Mouse (Mus musculus): ENCODE measurements around the gene Alpi. TPM values are rescaled to one million over a fixed set of nuclear protein-coding genes. Genes with fewer than 3 reads are reported as not detected.
A peak's percentile ranks its signal among the peaks of the same experiment; 100 is the strongest.

Gene Alpi
- total and polyA plus RNA-seq, 2 experiments = 0.05 TPM; not detected in 1

DNA sequence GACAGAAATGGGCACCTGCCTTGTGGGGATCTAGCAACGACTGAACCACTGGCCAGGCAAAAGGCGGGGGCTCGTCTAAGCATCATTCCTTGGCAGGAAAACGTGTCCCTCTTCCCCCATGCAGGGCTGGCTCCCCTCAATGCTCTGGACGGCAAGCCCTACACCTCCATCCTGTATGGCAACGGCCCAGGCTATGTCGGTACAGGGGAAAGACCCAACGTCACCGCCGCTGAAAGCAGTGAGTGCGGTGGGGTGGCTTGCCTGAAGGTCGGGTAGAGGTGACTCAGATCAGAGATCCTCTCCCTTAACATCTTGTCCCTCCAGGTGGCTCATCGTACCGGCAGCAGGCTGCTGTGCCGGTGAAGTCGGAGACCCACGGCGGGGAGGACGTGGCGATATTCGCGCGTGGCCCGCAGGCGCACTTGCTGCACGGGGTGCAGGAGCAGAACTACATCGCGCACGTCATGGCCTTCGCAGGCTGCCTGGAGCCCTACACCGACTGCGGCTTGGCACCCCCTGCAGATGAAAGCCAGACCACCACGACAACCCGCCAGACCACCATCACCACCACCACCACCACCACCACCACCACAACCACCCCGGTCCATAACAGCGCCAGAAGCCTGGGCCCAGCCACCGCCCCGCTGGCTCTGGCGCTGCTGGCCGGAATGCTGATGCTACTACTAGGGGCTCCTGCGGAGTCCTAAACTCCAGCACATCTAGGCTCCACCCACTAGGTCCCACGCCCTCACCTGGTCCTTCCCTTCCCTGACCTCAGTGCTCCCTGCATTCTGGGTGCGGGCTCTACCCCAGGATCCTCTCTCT lies 26.0 kb upstream of the Alpi start:
- Histone ChIP-seq H3K27ac (replicated peaks; ENCODE audit: insufficient read depth, low read depth, low read length) (no peak overlapping the region), H3K79me2 (ENCODE audit: control insufficient read depth, insufficient read depth, low read length) (no peaks in the 10 kb centered on the region), H3K4me1 (ENCODE audit: control insufficient read depth, insufficient read depth, low read length) (no peaks in the 10 kb centered on the region), H3K27me3 (ENCODE audit: control insufficient read depth, insufficient read depth, low read length) (peaks cover 8% of the 10 kb centered on the region; the same call in 1 of the 2 replicates), H3K36me3 (ENCODE audit: control insufficient read depth, insufficient read depth, low read length) (no peaks in the 10 kb centered on the region), H3K4me3 (ENCODE audit: insufficient read depth, low read depth, low read length) (no peak overlapping the region), H3K9ac (ENCODE audit: low read depth, low read length) (no peak overlapping the region)
- WGBS = 14% methylated on average over 43 of the region's 43 CpGs
- TF ChIP-seq POLR2A (IDR thresholded peaks at IDR 0.05; ENCODE audit: extremely low read depth, insufficient read depth, low read length) (no peak), CTCF (IDR thresholded peaks at IDR 0.05; ENCODE audit: low read depth, low read length) (no peak)
- DNase-seq (ENCODE audit: extremely low read depth, low read depth, low spot score) = no peak

DNA sequence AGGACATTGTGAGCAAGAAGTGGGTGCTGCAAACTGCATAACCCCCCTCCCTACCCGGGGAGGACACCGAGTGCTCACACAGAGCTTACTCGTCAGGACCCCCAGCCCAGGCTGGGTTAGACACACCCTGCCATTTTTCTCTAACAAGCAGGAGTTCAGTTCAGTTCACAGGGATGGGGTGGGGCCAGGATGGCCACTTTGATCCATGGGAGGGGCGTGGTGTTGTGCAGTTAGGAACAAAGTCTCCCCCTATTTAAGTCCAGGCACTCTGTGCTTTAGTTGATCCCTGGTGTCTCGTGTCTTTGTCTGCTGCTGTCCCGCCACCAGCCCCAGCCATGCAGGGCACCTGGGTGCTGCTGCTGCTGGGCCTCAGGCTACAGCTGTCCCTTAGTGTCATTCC lies 23.3 kb upstream of the Alpi start, which contains the start of gene Akp3:
Gene Akp3, plus strand, starts transcription at position 301 of the 400 bp plus-strand sequence.
- H3K4me1 ChIP-seq (ENCODE audit: control insufficient read depth, insufficient read depth, low read length) = no peaks in the 10 kb centered on the region
- TF ChIP-seq POLR2A (IDR thresholded peaks at IDR 0.05; ENCODE audit: extremely low read depth, insufficient read depth, low read length) = no peak
- TF ChIP-seq CTCF (IDR thresholded peaks at IDR 0.05; ENCODE audit: low read depth, low read length) = no peak
- H3K9ac ChIP-seq (ENCODE audit: low read depth, low read length) = no peak within 1 kb of the TSS
- H3K27ac ChIP-seq (replicated peaks; ENCODE audit: insufficient read depth, low read depth, low read length) = no peak within 1 kb of the TSS
- DNase-seq (ENCODE audit: extremely low read depth, low read depth, low spot score) = no peak
- WGBS = 86% methylated on average over 6 of the region's 6 CpGs
- peaks cover 8% of the 10 kb centered on the region; the same call in 1 of the 2 replicates for H3K27me3 ChIP-seq (ENCODE audit: control insufficient read depth, insufficient read depth, low read length)
- no peaks in the 10 kb centered on the region for H3K36me3 ChIP-seq (ENCODE audit: control insufficient read depth, insufficient read depth, low read length)
- no peak within 1 kb of the TSS for H3K4me3 ChIP-seq (ENCODE audit: insufficient read depth, low read depth, low read length)
- no peaks in the 10 kb centered on the region for H3K79me2 ChIP-seq (ENCODE audit: control insufficient read depth, insufficient read depth, low read length)

GRCm38 (mm10) chr1:87114784-87115183 lies 13.4 kb upstream of the Alpi start:
- no peaks in the 10 kb centered on the region for H3K27me3 ChIP-seq (ENCODE audit: control insufficient read depth, insufficient read depth, low read length)
- H3K4me3 ChIP-seq (ENCODE audit: insufficient read depth, low read depth, low read length) = no peak overlapping the region
- no peak overlapping the region for H3K27ac ChIP-seq (replicated peaks; ENCODE audit: insufficient read depth, low read depth, low read length)
- DNase-seq (ENCODE audit: extremely low read depth, low read depth, low spot score) = no peak
- H3K36me3 ChIP-seq (ENCODE audit: control insufficient read depth, insufficient read depth, low read length) = no peaks in the 10 kb centered on the region
- no peak for TF ChIP-seq POLR2A (IDR thresholded peaks at IDR 0.05; ENCODE audit: extremely low read depth, insufficient read depth, low read length)
- no peak for TF ChIP-seq CTCF (IDR thresholded peaks at IDR 0.05; ENCODE audit: low read depth, low read length)
- no peaks in the 10 kb centered on the region for H3K79me2 ChIP-seq (ENCODE audit: control insufficient read depth, insufficient read depth, low read length)
- H3K9ac ChIP-seq (ENCODE audit: low read depth, low read length) = no peak overlapping the region
- 71% methylated on average over 1 of the region's 1 CpGs for WGBS
- H3K4me1 ChIP-seq (ENCODE audit: control insufficient read depth, insufficient read depth, low read length) = no peaks in the 10 kb centered on the region

DNA sequence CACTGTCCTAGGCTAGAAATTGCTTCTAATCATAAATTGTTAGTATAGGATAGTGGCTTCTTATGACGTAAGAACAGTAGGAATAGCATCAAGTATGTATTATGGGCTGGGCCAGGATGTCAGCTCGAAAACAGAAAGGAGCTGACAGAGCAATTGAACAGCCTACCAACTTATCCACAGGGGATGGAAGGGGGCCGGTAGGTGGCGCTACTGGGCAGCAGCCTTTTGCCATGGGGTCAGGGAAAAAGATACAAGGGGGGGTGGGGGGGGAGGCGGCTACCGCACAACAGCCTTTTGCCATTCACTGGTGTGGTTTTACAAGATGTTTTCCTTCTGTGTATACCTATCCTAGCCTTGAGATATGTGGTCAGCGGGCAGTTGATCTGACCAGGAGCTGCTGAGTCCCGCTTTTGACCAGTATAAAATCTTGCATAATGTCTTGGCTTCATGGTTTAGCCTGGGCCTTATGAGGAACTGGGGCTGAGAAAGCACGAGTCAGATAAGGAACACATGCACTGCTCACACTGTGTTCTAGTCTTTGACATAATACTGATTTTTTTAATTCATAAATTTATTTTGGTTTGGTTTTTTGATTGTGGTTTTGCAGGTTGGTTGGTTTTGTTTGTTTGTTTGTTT lies 10.4 kb upstream of the Alpi start:
- DNase-seq (ENCODE audit: extremely low read depth, low read depth, low spot score) = peak; percentile 1
- no peaks in the 10 kb centered on the region for H3K36me3 ChIP-seq (ENCODE audit: control insufficient read depth, insufficient read depth, low read length)
- no peaks in the 10 kb centered on the region for H3K4me1 ChIP-seq (ENCODE audit: control insufficient read depth, insufficient read depth, low read length)
- H3K27me3 ChIP-seq (ENCODE audit: control insufficient read depth, insufficient read depth, low read length) = no peaks in the 10 kb centered on the region
- no peak overlapping the region for H3K4me3 ChIP-seq (ENCODE audit: insufficient read depth, low read depth, low read length)
- no peak overlapping the region for H3K9ac ChIP-seq (ENCODE audit: low read depth, low read length)
- WGBS = 53% methylated on average over 9 of the region's 9 CpGs
- TF ChIP-seq CTCF (IDR thresholded peaks at IDR 0.05; ENCODE audit: low read depth, low read length) = peak; percentile 57
- no peak for TF ChIP-seq POLR2A (IDR thresholded peaks at IDR 0.05; ENCODE audit: extremely low read depth, insufficient read depth, low read length)
- no peak overlapping the region for H3K27ac ChIP-seq (replicated peaks; ENCODE audit: insufficient read depth, low read depth, low read length)
- H3K79me2 ChIP-seq (ENCODE audit: control insufficient read depth, insufficient read depth, low read length) = no peaks in the 10 kb centered on the region

DNA sequence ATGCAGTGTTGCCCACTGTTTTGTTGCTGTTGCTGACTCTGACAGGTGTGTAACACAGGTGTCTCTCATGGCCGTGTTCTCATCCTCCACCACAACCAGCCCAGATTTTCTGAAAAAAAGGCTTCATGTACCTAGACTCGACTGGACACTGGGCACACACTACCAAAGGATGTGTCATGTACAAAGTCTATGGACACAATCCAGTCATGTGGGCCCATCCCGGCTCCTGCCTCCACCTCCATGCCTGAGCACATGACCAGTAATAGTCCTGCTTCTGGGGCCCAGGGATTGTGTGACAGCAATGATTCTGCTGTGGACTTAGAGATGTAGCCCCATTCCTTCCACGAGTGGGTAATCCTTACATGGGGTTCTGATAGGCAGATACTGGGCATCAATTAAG lies 7.2 kb upstream of the Alpi start:
- WGBS = 92% methylated on average over 4 of the region's 4 CpGs
- Histone ChIP-seq H3K36me3 (ENCODE audit: control insufficient read depth, insufficient read depth, low read length) (no peaks in the 10 kb centered on the region), H3K79me2 (ENCODE audit: control insufficient read depth, insufficient read depth, low read length) (no peaks in the 10 kb centered on the region), H3K27ac (replicated peaks; ENCODE audit: insufficient read depth, low read depth, low read length) (no peak overlapping the region), H3K4me3 (ENCODE audit: insufficient read depth, low read depth, low read length) (no peak overlapping the region), H3K27me3 (ENCODE audit: control insufficient read depth, insufficient read depth, low read length) (no peaks in the 10 kb centered on the region), H3K4me1 (ENCODE audit: control insufficient read depth, insufficient read depth, low read length) (no peaks in the 10 kb centered on the region), H3K9ac (ENCODE audit: low read depth, low read length) (no peak overlapping the region)
- no peak for DNase-seq (ENCODE audit: extremely low read depth, low read depth, low spot score)
- TF ChIP-seq POLR2A (IDR thresholded peaks at IDR 0.05; ENCODE audit: extremely low read depth, insufficient read depth, low read length) (no peak), CTCF (IDR thresholded peaks at IDR 0.05; ENCODE audit: low read depth, low read length) (no peak)

DNA sequence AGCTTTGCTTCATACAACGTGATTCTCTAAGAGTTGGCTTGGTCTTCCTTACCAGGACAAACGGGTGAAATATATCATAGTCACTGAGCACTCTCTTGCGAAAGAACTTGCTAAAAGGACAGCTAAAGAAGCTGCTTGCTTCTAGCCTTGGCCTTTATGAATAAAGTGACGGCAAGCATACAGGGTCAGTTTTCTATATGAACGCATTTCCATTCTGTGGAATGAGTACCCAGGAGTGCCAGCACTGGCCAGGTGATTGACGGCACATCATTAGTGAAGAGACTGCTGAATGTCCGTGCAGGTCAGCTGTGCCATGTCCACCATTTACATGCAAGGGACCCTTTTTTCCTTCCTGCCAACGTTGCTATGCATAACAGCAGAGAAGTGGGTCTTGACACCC lies 5.1 kb upstream of the Alpi start:
- H3K36me3 ChIP-seq (ENCODE audit: control insufficient read depth, insufficient read depth, low read length) = no peaks in the 10 kb centered on the region
- 79% methylated on average over 8 of the region's 8 CpGs for WGBS
- no peak overlapping the region for H3K27ac ChIP-seq (replicated peaks; ENCODE audit: insufficient read depth, low read depth, low read length)
- no peak overlapping the region for H3K4me3 ChIP-seq (ENCODE audit: insufficient read depth, low read depth, low read length)
- no peaks in the 10 kb centered on the region for H3K27me3 ChIP-seq (ENCODE audit: control insufficient read depth, insufficient read depth, low read length)
- no peaks in the 10 kb centered on the region for H3K4me1 ChIP-seq (ENCODE audit: control insufficient read depth, insufficient read depth, low read length)
- no peaks in the 10 kb centered on the region for H3K79me2 ChIP-seq (ENCODE audit: control insufficient read depth, insufficient read depth, low read length)
- TF ChIP-seq POLR2A (IDR thresholded peaks at IDR 0.05; ENCODE audit: extremely low read depth, insufficient read depth, low read length) = no peak
- TF ChIP-seq CTCF (IDR thresholded peaks at IDR 0.05; ENCODE audit: low read depth, low read length) = no peak
- H3K9ac ChIP-seq (ENCODE audit: low read depth, low read length) = no peak overlapping the region
- no peak for DNase-seq (ENCODE audit: extremely low read depth, low read depth, low spot score)
